In genomic region chr8:125066913-125067595, GRCm38 (mm10) we compare ENCODE assay signal across 8 mouse cellular contexts. TPM values are rescaled to one million over a fixed set of nuclear protein-coding genes. Genes with fewer than 3 reads are reported as not detected.
DNase-seq lines count a peak whose midpoint lies in the region; ATAC-seq and TF ChIP-seq lines count a peak whose summit lies in the region.

No protein-coding gene starts in this region.

- peaks cover 0 to 11% of the 10 kb centered on the region in 2 experiments; a peak in 2 of 4 replicates for H3K4me1 ChIP-seq in MEL (ENCODE audit: control insufficient read depth in 1 of 2, insufficient read depth in 2 of 2, low read length in 2 of 2)
- no peaks in the 10 kb centered on the region for H3K4me1 ChIP-seq in forebrain, postnatal 0 days (ENCODE audit: insufficient read depth)
- H3K4me1 ChIP-seq in liver, postnatal 0 days (ENCODE audit: insufficient read depth), result 0 out of 2 replicates have a peak, but pooled peaks cover 4% of the 10 kb centered on the region
- H3K4me1 ChIP-seq in neural tube, embryonic 13.5 days (replicated peaks), result peaks cover 21% of the 10 kb centered on the region; the same call in 1 of the 2 replicates

- peak; percentile 92 for DNase-seq in MEL (ENCODE audit: low read depth, low spot score)
- DNase-seq in c-Kit-positive CD71-positive TER-119-positive erythroid progenitor cells, embryonic 14.5 days (ENCODE audit: low spot score), result peak; percentile 18
- peak; percentile 87 for DNase-seq in forebrain, postnatal 0 days
- peak; percentile 77 to 83 for DNase-seq in heart, postnatal 36 days
- DNase-seq in layer of hippocampus, adult 18-20 months (ENCODE audit: low spot score in 2 of 2), result peak; percentile 66 to 84
- peak; percentile 61 for DNase-seq in liver, postnatal 0 days
- peak; percentile 83 for DNase-seq in thymus, postnatal 0 days (ENCODE audit: low spot score)

- peak overlapping the region; percentile 79 for H3K9ac ChIP-seq in MEL (ENCODE audit: control insufficient read depth, low read depth, low read length, poor library complexity, severe bottlenecking)
- no peak overlapping the region for H3K9ac ChIP-seq in forebrain, postnatal 0 days
- peak overlapping the region; percentile 48; the same call in 1 of the 2 replicates for H3K9ac ChIP-seq in liver, postnatal 0 days (replicated peaks)
- H3K9ac ChIP-seq in neural tube, embryonic 13.5 days, result no peak overlapping the region

- no peaks in the 10 kb centered on the region for H3K79me2 ChIP-seq in MEL (ENCODE audit: control insufficient read depth, insufficient read depth, low read length, poor library complexity)

- no peak overlapping the region for H3K4me2 ChIP-seq in forebrain, postnatal 0 days (ENCODE audit: low read depth)
- peak overlapping the region; percentile 56 for H3K4me2 ChIP-seq in liver, postnatal 0 days (ENCODE audit: low read depth, low read length)
- peak overlapping the region; percentile 33 for H3K4me2 ChIP-seq in neural tube, embryonic 13.5 days

- peak in 1 of 2 experiments; percentile 41; a peak in 1 of 4 replicates for TF ChIP-seq POLR2A in MEL (IDR thresholded peaks at IDR 0.05; ENCODE audit: control insufficient read depth in 1 of 2, insufficient read depth in 1 of 2, low read depth in 1 of 2, low read length in 2 of 2, poor library complexity in 1 of 2)

- H3K27me3 ChIP-seq in MEL (ENCODE audit: control insufficient read depth in 1 of 2, insufficient read depth in 2 of 2, low read length in 2 of 2), result no peaks in the 10 kb centered on the region
- H3K27me3 ChIP-seq in forebrain, postnatal 0 days (ENCODE audit: insufficient read depth, low read length), result no peaks in the 10 kb centered on the region
- H3K27me3 ChIP-seq in liver, postnatal 0 days (ENCODE audit: insufficient read depth, low read length), result no peaks in the 10 kb centered on the region
- H3K27me3 ChIP-seq in neural tube, embryonic 13.5 days, result no peaks in the 10 kb centered on the region

- peak overlapping the region; percentile 93 for H3K27ac ChIP-seq in MEL (ENCODE audit: control insufficient read depth, low read depth, low read length)
- H3K27ac ChIP-seq in forebrain, postnatal 0 days (ENCODE audit: low read depth, low read length), result peak overlapping the region; percentile 70
- peak overlapping the region; percentile 83 for H3K27ac ChIP-seq in liver, postnatal 0 days (ENCODE audit: low read depth)
- H3K27ac ChIP-seq in neural tube, embryonic 13.5 days (replicated peaks), result peak overlapping the region; percentile 67

- intact Hi-C loops in heart, postnatal 36 days (cut with DNase I), result loop anchor here (2.0 to 5.0 kb wide), 4 partner anchors 50 to 804 kb away; no protein-coding TSS in a partner anchor

- peak; percentile 56 to 87 (median 74) for TF ChIP-seq CTCF in MEL (IDR thresholded peaks at IDR 0.05 in 2 of 3, conservative IDR thresholded peaks at IDR 0.05 in 1 of 3; ENCODE audit: control insufficient read depth in 1 of 3, insufficient read depth in 1 of 3, low read depth in 2 of 3, low read length in 3 of 3, poor library complexity in 1 of 3, severe bottlenecking in 1 of 3)
- TF ChIP-seq CTCF in forebrain, postnatal 0 days (IDR thresholded peaks at IDR 0.05; ENCODE audit: low read depth), result peak; percentile 86
- TF ChIP-seq CTCF in liver, postnatal 0 days (IDR thresholded peaks at IDR 0.05; ENCODE audit: low read depth), result peak; percentile 79

- H3K9me3 ChIP-seq in MEL (replicated peaks; ENCODE audit: insufficient read depth, low read length), result no peaks in the 10 kb centered on the region
- no peaks in the 10 kb centered on the region for H3K9me3 ChIP-seq in forebrain, postnatal 0 days (ENCODE audit: low read length)
- H3K9me3 ChIP-seq in liver, postnatal 0 days (ENCODE audit: low read length), result no peaks in the 10 kb centered on the region
- no peaks in the 10 kb centered on the region for H3K9me3 ChIP-seq in neural tube, embryonic 13.5 days

- peak overlapping the region; percentile 53 to 59 for H3K4me3 ChIP-seq in MEL (ENCODE audit: control insufficient read depth in 1 of 2, insufficient read depth in 1 of 2, low read depth in 2 of 2, low read length in 2 of 2)
- H3K4me3 ChIP-seq in forebrain, postnatal 0 days (ENCODE audit: low read depth, low read length), result no peak overlapping the region
- H3K4me3 ChIP-seq in liver, postnatal 0 days (ENCODE audit: low read depth, low read length), result no peak overlapping the region
- no peak overlapping the region for H3K4me3 ChIP-seq in neural tube, embryonic 13.5 days

- TF ChIP-seq RAD21 in MEL (IDR thresholded peaks at IDR 0.05; ENCODE audit: low read depth, low read length), result peak; percentile 75

- peaks cover 0 to 4% of the 10 kb centered on the region in 2 experiments; a peak in 1 of 4 replicates for H3K36me3 ChIP-seq in MEL (ENCODE audit: control insufficient read depth in 1 of 2, insufficient read depth in 2 of 2, low read length in 2 of 2)
- no peaks in the 10 kb centered on the region for H3K36me3 ChIP-seq in forebrain, postnatal 0 days (ENCODE audit: insufficient read depth)
- H3K36me3 ChIP-seq in liver, postnatal 0 days (replicated peaks; ENCODE audit: insufficient read depth, low read length), result no peaks in the 10 kb centered on the region
- H3K36me3 ChIP-seq in neural tube, embryonic 13.5 days, result no peaks in the 10 kb centered on the region

- 18% methylated on average over 12 of the region's 12 CpGs for WGBS in forebrain, postnatal 0 days
- 10% methylated on average over 12 of the region's 12 CpGs for WGBS in liver, postnatal 0 days (ENCODE audit: insufficient replicate concordance)
- 35% methylated on average over 12 of the region's 12 CpGs for WGBS in neural tube, embryonic 13.5 days

- ATAC-seq in forebrain, postnatal 0 days, result peak; percentile 88
- ATAC-seq in liver, postnatal 0 days, result peak; percentile 80
- peak; percentile 61; the same call in 1 of the 2 replicates for ATAC-seq in neural tube, embryonic 13.5 days (ENCODE audit: low read depth)

- TF ChIP-seq EP300 in MEL (IDR thresholded peaks at IDR 0.05; ENCODE audit: low read depth in 1 of 2, low read length in 2 of 2), result no peak
- no peak for TF ChIP-seq EP300 in liver, postnatal 0 days (IDR thresholded peaks at IDR 0.05; ENCODE audit: low read depth)

TF ChIP-seq in MEL, 35 proteins besides CTCF, POLR2A, EP300 and RAD21:
- TF ChIP-seq SIN3A (IDR thresholded peaks at IDR 0.05; ENCODE audit: low read length) (no peak; the same call in none of the 2 replicates), ZKSCAN1 (IDR thresholded peaks at IDR 0.05; ENCODE audit: low read depth, low read length) (peak; percentile 49; the same call in 1 of the 2 replicates), MYC (IDR thresholded peaks at IDR 0.05; ENCODE audit: low read depth, low read length) (peak; percentile 69; the same call in 1 of the 2 replicates), SMC3 (IDR thresholded peaks at IDR 0.05; ENCODE audit: low read depth, low read length) (peak; percentile 62), ELF1 (IDR thresholded peaks at IDR 0.05; ENCODE audit: low read depth, low read length) (peak; percentile 73), POLR2AphosphoS5 (IDR thresholded peaks at IDR 0.05; ENCODE audit: borderline replicate concordance, low read depth, low read length) (no peak), MAFK (IDR thresholded peaks at IDR 0.05; ENCODE audit: borderline replicate concordance, low read depth, low read length) (no peak), MAX (IDR thresholded peaks at IDR 0.05; ENCODE audit: low read length) (peak; percentile 56; the same call in 1 of the 2 replicates), ETS1 (IDR thresholded peaks at IDR 0.05; ENCODE audit: low read depth, low read length) (peak; percentile 36; the same call in 1 of the 2 replicates), MXI1 (IDR thresholded peaks at IDR 0.05; ENCODE audit: low read depth, low read length) (peak; percentile 77), USF1 (IDR thresholded peaks at IDR 0.05; ENCODE audit: low read depth, low read length) (peak; percentile 67)
TF ChIP-seq in MEL: peak in this region for 8.

RNA-seq across cellular contexts. Expression of gene Disc1, which starts 13.1 kb away (rescaled TPM):
- total RNA-seq in MEL (2012; rRNA removed), result 1.1 and 2.2 TPM in 2 replicates
- under 1 TPM in 1 of 2 experiments, not detected in 1; 0.75 TPM for polyA plus RNA-seq in MEL (2012; ENCODE audit: insufficient read depth in 1 of 2, insufficient read length in 2 of 2, low read depth in 1 of 2, low replicate concordance in 2 of 2, missing spikeins in 1 of 2)
- 2.8 and 6.4 TPM in 2 replicates for total RNA-seq in forebrain, postnatal 0 days (2014; rRNA removed)
- polyA plus RNA-seq in forebrain, postnatal 0 days (2015; fragmentation: Nextera tagmentation; extraction: Ambion mirVana), result 0.58 and 0.73 TPM in 2 replicates
- total RNA-seq in heart, postnatal 36 days (2021), result 1 to 10 TPM; 2.2 to 2.9 TPM
- 1 to 10 TPM; 4.3 to 4.6 TPM for total RNA-seq in layer of hippocampus, adult 18-20 months (2021)
- polyA plus RNA-seq in liver, postnatal 0 days (2015; fragmentation: Nextera tagmentation; extraction: Ambion mirVana), result 0.19 and 0.22 TPM in 2 replicates
- polyA plus RNA-seq in neural tube, embryonic 13.5 days (2015; fragmentation: Nextera tagmentation; extraction: Ambion mirVana), result 1.6 and 2.1 TPM in 2 replicates
- 0.31 and 0.46 TPM in 2 replicates for polyA plus RNA-seq in thymus, postnatal 0 days (2015; fragmentation: Nextera tagmentation; extraction: Ambion mirVana)

RNA-seq across cellular contexts. Expression of gene Tsnax, which starts 54.3 kb away (rescaled TPM):
- total RNA-seq in MEL (2012; rRNA removed), result 99.2 and 160 TPM in 2 replicates
- 100 to 1,000 TPM in 1 of 2 experiments, not detected in 1; 105 TPM for polyA plus RNA-seq in MEL (2012; ENCODE audit: insufficient read depth in 1 of 2, insufficient read length in 2 of 2, low read depth in 1 of 2, low replicate concordance in 2 of 2, missing spikeins in 1 of 2)
- 86.3 and 111 TPM in 2 replicates for total RNA-seq in forebrain, postnatal 0 days (2014; rRNA removed)
- polyA plus RNA-seq in forebrain, postnatal 0 days (2015; fragmentation: Nextera tagmentation; extraction: Ambion mirVana), result 117 and 146 TPM in 2 replicates
- total RNA-seq in heart, postnatal 36 days (2021), result 10 to 100 TPM; 73.6 to 80.4 TPM
- total RNA-seq in layer of hippocampus, adult 18-20 months (2021), result 100 to 1,000 TPM; 160 to 161 TPM
- 28.2 and 29.5 TPM in 2 replicates for polyA plus RNA-seq in liver, postnatal 0 days (2015; fragmentation: Nextera tagmentation; extraction: Ambion mirVana)
- polyA plus RNA-seq in neural tube, embryonic 13.5 days (2015; fragmentation: Nextera tagmentation; extraction: Ambion mirVana), result 159 and 168 TPM in 2 replicates
- 120 and 129 TPM in 2 replicates for polyA plus RNA-seq in thymus, postnatal 0 days (2015; fragmentation: Nextera tagmentation; extraction: Ambion mirVana)

Comparison
In these comparisons a context has a peak if more than half of its experiments do, and no peak if none do; other contexts are left out.
1. DNase-seq: peak in every context shown above with its lines; median percentile 92 in MEL; 87 in forebrain, postnatal 0 days; 83 in thymus, postnatal 0 days; 80 in heart, postnatal 36 days; 75 in layer of hippocampus, adult 18-20 months; 61 in liver, postnatal 0 days; 18 in c-Kit-positive CD71-positive TER-119-positive erythroid progenitor cells, embryonic 14.5 days.
2. H3K4me3 ChIP-seq: peak in MEL (2 of 2); none in forebrain, postnatal 0 days (single experiment), liver, postnatal 0 days (single experiment) and neural tube, embryonic 13.5 days (single experiment).
3. H3K9ac ChIP-seq: peak in MEL (single experiment) and liver, postnatal 0 days (single experiment); none in forebrain, postnatal 0 days (single experiment) and neural tube, embryonic 13.5 days (single experiment).
4. Peak in every context shown above with its lines, with median percentiles within 50 percentile points of each other: H3K27ac ChIP-seq, CTCF ChIP-seq and ATAC-seq.